Mouse (Mus musculus): Measurements from ENCODE around the gene Olfr594.
"Not testable (repeated sequence)": the region's sequence is repeated elsewhere in the genome, so short reads cannot be mapped to it uniquely, and the experiment has no call there.

Gene Olfr594

DNA sequence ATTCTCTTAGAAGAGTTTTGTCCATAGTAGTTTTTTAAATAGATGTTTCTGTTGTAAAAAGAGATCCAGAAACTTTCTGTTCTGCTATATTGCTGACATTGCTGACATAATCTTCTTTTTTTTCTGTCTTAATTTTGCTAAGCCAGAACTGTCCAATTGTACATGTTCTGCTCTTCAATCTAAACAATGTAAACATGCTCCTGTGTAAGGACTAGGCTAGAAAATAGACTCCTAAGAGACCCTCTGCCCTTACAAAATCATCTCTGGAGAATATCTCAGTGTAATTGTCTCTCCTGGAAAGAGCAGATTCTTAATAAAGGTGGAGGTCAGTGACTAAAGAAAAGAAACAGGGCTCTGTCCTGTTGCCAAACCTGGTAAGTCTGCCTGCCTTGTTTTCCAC lies at the start of gene Olfr594:
Olfr594 (plus strand) TSS at position 301 of the 400 bp plus-strand sequence.
- no peak for DNase-seq (ENCODE audit: low read depth, low spot score)

GRCm38 (mm10) chr7:103169697-103170096 lies 47.1 kb upstream of the Olfr594 start:
- DNase-seq (ENCODE audit: low read depth, low spot score) = no peak

DNA sequence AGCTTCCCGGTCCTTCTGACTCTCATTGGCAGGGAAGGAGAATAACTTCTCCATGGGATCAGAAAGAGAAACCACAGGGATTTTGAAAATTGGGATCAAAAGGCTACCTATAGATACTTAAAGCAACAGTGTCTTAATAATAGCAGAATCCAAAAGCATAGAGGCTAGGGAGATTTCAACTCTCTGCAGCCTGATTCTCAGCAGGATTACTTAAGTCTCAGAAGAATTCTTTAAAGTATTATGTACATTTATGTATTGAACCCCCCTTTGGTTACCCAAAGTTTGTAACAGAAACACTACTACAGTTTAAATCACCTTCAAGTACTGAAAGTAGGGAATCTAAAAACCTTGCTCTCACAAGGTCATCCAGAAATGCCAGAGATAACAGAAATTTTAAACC lies 38.6 kb upstream of the Olfr594 start, which contains the start of gene Olfr591:
Olfr591 (minus strand) TSS at position 101 of the 400 bp plus-strand sequence.
- DNase-seq (ENCODE audit: low read depth, low spot score) = no peak

GRCm38 (mm10) chr7:103184503-103184902 lies 32.3 kb upstream of the Olfr594 start, which contains the start of gene Olfr592:
Gene Olfr592, plus strand, starts transcription at chr7:103184803.
- not testable (repeated sequence) for DNase-seq (ENCODE audit: low read depth, low spot score)

DNA sequence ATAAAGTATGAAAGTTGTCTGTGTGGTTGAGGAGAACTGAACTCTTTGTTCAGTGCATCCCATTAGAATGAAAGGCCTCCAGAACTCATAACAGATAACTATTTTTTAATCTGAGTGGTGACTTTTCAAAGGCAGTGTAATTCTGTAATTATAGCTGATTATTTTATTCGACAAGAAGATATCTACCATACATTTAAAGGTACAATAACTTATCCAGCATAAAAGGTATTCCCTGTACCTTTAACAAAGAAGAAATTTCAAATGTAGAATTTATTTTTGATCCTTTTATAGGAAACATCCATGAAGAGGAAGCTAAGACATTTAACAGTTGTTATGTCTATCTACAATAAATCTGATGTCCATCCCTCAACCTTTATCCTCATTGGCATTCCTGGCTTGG lies 5.2 kb upstream of the Olfr594 start, which contains the start of gene Olfr593:
Olfr593 (plus strand) TSS at position 301 of the 400 bp plus-strand sequence.
- no peak for DNase-seq (ENCODE audit: low read depth, low spot score)

DNA sequence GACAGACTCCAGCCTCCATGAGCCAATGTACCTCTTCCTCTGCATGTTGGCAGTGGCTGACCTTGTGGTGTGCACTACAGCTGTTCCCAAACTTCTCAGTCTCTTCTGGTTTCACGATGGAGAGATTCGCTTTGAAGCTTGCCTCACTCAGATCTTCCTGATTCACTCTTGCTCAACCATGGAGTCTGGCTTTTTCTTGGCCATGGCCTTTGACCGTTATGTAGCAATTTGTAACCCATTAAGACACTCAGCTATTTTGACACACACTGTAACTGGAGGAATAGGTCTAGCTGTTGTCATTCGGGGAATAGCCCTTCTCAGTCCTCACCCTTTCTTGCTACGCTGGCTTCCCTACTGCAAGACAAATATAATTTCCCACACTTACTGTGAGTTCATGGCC lies 4.7 kb upstream of the Olfr594 start:
- DNase-seq (ENCODE audit: low read depth, low spot score) = not testable (repeated sequence)

GRCm38 (mm10) chr7:103252405-103252804 lies 35.6 kb downstream of the Olfr594 start, which contains the start of gene Usp17ld:
Gene Usp17ld, minus strand, starts transcription at chr7:103252505.
- DNase-seq (ENCODE audit: low read depth, low spot score) = not testable (repeated sequence)

All from skeletal muscle tissue, adult 2 months (tissue).